Mouse (Mus musculus): ENCODE measurements at regions not wholly inside any gene's neighbourhood (a gene's known extent, or its start where the extent isn't known, plus 50 kb on each side); places are given as distances from the start of the nearest gene placed in this dataset.

DNA sequence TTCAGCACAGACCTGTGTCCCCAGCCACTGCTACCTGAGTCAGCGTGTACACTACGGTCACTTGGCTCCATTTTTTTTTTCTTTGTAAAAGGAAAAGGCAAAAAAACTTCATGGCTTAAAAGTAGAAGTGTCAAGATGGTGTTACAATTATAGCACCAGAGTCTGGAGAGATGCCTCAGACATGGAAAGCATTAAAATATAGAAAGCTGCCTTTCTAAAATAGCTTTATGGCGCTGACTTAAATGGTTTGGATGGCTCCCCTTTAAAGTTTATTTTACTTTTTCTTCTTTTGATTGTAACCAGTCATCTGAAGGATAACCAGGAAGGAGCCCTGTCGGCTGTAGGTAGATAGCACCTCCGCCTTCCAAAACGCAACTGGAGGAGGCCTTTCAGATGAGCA, 79.0 kb upstream of the Jade1 start:
- DNase-seq (ENCODE audit: low read depth, low spot score) = no peak

DNA sequence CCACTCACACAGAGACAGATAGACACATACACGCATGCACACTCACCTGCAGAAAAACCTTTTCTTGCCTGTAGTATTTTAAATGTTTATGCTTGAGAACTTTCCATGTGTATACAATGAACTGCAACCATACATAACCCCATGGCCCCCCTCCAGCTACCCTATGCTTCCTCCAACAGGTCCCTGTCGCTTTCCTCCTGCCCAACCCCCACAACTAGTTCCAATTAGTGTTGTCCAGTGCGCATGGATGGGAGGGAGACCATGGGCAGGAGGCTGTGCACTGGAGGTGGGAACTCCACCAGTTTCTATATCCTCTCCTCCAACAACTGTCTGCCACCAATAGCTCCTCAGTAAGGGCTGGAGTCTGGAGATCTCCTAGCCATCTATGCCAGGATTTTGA, 82.9 kb upstream of the Jade1 start:
- no peak for DNase-seq (ENCODE audit: low read depth, low spot score)

DNA sequence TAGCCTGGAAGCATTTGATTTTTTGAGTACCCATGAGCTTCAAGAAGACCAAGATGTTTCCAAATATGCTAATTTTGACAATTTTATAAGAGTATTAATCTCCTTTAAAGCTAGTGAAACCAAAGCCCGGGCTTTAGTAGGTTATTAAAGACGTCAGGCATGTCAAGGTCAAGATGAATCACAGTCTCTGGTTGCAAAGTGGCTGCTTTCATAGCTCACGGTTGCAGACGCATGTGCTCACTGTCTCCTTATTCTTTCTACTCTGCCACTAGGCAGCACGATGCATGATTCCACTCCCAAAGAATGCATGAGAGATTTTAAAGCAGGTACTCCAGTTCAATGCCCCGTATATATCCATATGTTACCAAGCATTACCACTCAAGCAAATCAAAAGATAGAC, 86.4 kb upstream of the Jade1 start:
- DNase-seq (ENCODE audit: low read depth, low spot score) = no peak

DNA sequence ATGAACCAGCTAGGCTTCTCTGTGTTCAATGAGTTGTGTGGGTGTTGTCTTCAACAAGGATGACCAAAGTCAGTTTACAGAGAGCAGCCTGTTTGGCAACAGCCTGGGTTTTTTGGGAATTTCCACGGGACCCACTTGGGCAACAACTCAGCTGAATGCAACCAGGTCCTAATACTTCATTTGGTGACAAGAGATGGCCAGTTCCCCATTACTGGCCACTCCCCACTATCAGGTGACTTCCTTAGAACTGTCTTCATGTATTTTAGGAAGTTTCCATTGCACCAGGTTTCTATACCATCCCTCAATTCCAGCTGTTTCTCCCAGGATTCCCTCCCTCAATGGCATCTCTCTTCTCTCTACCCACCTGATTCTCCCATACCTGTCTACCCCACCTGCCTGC, 87.7 kb upstream of the Jade1 start:
- no peak for DNase-seq (ENCODE audit: low read depth, low spot score)

DNA sequence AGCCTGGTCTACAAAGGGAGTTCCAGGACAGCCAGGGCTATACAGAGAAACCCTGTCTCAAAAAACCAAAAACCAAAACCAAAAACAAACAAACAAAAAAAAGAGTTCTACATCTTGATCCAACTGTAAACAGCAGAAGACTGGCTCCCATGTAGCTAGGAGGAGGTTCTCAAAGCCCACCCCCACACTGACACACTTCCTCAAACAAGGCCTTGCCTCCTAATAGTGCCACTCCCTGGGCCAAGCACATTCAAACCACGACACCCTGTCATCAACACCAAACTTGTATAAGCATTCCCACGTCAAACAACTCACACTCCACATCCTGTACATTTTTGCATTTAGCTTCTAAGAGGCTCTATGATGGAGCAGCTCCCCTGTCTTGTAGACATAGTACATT, 89.6 kb upstream of the Jade1 start:
- DNase-seq (ENCODE audit: low read depth, low spot score) = no peak

DNA sequence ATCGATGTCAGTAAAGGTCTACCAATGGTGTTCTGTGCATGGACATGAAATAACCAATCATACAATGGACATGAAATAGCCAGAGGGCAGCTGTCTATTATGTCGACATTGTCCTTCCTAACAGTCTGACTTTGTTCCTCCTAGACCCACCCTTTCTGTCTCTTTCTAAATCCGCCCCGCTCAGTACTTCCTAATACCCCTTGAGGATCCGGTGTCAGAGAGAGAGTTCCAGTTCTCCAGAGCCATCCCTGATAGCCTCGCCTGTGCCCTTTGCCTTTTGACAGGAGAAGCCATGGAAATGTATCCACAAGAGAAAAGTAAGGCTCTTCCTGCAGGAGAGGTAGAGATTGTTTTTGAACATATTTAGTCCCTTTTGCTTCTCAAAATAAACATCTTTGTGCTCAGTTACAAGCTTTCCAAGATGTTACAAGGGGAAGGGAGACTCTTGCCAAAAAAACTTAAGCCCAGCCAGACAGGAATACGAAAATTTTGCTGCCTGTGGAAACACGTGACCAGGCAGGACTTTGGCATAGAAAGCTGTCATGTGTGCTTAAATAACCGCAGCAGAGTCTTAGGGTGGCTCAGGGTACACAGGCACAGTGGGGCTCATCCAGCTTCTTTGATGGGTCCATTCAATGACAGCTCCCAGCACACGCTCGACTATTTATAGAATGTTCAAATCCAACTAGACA, 92.4 kb upstream of the Jade1 start:
- no peak for DNase-seq (ENCODE audit: low read depth, low spot score)

DNA sequence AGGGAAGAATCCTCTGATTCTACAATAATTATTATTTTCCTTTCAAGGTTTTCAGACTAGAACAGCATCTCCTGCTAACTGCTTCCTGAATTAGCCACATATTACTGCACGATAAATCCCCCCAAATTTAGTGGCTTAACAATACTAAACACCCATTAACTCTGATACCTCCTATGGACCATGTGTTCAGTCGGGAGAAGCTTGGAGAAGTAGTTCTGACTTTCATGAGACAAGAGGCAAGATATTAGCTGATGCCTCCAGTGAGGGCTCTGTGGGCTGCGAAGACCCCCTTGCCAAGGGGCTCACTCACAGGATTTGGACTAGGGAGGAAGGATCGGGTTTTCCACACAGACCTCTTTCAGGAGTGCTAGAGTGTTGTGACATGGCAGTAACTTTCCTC, 95.4 kb upstream of the Jade1 start:
- DNase-seq (ENCODE audit: low read depth, low spot score) = no peak

DNA sequence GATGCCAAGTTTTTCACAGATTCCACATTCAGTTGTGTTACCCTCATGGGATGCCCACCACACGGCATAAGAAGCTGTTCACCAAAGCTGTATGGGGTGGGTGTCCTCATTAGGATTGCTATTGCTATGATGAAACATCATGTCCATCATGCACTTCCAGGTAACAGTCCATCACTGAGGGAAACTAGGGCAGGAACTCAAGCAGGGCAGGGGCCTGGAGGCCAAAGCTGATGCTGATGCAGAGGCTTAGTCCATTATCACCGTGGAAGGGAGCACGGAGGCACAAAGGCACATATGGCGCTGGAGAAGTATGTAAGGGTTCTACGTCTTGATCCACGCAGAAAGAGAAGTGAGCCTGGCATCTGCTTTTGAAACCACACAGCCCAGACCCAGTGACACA, 97.4 kb upstream of the Jade1 start:
- no peak for DNase-seq (ENCODE audit: low read depth, low spot score)

DNA sequence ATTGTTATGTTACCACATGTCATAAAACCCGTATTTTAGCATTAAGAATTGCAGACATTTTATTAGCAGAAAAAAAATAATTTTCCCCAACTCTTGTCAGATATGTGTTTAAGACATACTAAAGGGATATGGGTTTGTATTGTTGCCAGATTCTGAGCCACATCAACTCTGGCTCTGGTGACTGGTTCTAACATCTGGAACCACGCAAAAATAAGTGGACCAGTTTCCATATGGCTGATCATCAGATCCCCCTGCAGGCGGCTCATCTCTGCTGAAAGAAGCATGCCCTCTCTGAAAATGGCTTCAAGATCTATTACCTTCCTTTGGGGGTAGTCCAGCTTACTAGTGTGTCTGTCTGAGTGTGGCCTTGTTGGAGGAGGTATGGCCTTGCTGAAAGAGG, 102.0 kb upstream of the Jade1 start:
- no peak for DNase-seq (ENCODE audit: low read depth, low spot score)

DNA sequence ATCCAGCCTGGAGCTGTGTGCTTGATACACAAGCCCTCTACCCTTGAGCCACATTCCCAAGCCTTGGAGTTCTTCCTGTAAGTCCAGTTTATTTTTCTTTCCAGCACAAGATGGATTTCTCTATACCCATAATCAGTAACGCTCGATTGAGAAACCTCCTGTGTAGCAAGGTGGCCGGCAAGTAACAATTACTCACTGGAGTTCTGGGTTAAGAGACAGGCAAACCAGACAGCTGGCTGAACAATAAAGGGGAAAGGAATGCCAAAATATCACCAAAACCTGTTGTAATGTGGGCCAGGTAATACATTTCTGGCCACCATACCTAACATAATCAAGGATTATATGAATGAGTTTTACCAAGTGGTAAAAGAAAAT, 102.8 kb upstream of the Jade1 start:
- no peak for DNase-seq (ENCODE audit: low read depth, low spot score)

DNA sequence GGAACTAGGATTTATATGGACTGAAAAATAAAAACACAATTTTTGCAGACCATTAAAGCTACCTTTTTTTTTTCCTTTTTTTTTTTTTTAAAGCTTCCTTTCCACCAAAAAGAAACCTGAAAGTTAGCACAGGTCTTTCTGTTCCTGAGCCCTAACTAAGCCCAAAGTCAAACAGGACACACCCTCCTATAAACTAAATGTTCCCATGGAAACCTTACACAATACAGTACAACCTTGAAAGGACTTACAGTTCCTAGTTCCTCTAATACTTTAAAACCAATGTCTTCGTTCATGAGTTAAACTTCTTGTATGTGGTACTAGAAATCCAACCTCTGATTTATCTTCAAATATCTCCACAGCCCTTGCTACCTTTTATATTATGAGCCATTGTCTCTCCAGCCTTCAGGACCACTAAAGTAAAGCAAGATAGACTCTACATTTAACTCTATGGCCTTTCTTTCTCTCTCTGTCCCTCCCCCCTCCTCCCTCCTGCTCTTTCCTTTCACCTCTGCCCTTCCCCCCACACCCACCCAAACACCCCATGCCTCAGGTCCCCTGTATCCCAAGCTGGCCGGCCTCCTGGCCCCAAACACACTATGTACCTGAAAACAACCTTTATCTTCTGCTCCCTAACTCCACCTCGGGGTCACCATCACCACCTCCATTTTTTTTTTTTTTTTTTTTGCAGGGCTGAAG, 103.4 kb upstream of the Jade1 start:
- DNase-seq (ENCODE audit: low read depth, low spot score) = no peak

DNA sequence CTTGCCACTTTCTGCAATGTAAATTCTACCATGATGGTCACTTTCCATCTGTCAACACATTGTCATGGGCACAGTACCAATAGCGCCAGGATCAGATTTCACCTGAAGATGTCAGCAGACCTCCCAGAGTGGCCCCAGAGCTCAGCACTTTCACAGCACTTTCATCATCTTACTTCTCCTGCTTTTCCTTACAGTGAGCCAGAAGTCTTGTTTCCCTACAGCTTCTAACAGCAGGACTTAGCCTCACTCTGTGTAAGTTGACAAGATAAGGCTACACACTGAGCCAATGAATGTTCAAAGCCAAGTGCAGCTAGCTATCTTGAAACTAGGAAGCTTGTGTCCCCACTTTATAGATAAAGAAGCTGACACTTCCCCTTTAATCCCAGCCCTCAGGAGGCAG, 104.8 kb upstream of the Jade1 start:
- no peak for DNase-seq (ENCODE audit: low read depth, low spot score)

DNA sequence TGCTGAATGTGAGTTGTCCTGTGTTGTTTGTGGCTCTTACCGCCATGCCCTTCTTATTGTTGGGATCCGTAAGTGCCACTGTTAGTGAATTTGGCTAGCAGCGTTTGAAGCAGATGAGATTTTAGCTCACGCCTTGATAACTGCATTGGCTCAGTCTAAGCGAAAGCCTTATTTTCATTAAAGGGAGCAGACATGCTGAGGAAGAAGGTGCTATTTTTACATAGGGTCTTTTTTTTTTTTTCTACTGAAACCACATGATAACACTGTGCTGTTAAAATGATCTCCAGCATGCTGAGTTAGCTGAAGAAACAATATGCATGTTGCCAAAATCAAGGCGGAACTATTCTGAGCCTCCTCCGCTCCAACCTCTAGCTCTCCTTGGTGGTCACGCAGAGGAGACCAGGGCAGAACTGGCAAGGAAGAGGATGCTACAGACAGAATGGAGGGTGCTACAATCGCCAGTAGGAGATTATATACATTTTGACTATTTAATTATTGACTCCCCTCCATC, 111.2 kb upstream of the Jade1 start:
- no peak for DNase-seq (ENCODE audit: low read depth, low spot score)

DNA sequence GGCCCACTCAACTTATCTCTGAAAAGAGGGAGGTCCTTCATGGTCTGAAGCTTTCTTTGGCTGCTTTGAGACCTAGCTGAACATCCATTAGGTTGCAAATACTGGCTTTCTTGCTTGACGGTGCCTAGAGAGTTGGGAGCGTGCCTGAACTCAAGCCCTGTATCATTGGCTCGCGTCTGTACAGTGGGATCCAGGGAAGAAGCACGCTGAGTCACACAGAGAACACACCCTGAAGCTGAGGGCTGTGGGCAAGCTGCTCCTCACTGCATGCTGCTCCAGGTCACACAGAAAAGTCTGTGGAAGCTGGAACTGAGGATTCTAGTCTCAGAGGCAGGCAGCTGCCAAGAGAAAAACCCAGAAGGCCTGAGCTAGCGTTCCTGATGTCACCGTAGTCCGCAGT, 119.3 kb upstream of the Jade1 start:
- no peak for DNase-seq (ENCODE audit: low read depth, low spot score)

DNA sequence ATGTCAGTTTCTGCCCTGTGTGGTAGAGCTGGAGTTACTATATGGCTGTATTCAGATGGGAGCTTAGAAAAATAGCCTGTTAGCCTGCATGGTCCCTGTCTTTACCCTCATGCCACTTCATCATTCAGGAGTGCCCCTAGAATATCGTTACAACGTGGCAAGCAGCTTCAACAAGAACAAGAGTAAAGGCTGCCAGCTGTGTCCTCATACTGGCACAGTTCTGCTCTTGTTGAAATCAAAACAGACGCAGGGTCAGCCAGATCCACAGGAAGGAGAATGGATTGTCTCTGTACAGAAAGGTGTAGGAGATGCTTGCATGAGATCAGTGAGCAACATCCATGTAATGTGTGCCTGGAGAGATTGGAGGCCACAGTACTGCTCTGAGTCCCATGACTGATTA, 122.4 kb upstream of the Jade1 start:
- DNase-seq (ENCODE audit: low read depth, low spot score) = no peak

DNA sequence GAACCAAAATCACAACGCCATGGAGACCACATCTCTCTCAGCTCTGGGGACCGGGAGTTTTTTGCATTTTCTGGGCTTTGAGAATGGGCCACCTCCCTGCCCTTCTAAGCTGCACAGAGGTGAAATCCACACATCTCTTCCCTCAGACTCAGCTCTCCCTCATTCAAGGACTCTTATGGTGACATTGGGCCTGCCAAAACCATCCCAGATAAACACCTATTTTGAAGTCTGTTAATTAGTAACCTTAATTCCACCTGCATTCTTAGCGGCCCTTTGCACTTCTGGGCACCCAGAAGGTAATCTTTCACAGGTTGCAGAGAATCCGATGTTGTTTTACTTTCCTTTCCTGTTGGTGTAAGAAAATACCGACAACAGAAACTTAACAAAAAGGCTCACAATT, 123.2 kb upstream of the Jade1 start:
- no peak for DNase-seq (ENCODE audit: low read depth, low spot score)

DNA sequence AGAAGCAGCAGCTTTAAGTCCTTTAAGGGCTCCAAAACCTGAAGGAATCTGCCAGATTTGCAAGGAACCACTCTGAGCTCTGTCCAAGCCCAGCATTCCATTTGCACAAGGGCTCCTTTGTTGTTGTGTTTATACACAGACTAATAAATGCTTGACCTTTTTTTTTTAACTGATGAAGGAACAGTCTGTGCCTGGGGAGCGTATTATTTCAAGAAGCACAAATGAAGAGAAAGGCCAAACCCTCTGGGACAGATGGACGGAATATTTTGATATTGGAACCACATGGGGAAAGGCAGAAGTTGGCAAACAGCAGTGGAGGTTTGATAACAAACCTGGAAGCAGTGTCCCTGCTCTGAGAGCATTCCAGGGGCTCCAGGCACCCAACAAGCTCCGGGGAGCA, 125.3 kb upstream of the Jade1 start:
- no peak for DNase-seq (ENCODE audit: low read depth, low spot score)

DNA sequence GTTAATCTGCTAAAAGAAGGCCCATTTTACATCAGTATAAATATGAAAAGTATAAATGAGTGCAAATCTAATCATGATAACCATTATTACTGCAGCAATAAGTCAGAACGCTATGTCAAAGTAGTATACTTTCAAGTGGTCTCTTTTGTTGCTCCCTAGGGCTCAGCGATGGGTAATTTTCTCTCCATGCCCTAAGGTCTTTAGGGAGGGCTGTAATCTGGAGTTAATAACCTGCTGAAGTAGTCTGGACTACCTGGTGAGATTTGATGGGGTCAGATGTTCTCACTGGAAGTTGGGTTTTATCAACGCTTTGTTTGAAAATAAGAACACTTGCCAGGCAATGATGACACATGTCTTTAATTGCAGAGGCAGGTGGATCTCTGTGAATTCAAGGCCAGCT, 128.6 kb upstream of the Jade1 start:
- no peak for DNase-seq (ENCODE audit: low read depth, low spot score)

DNA sequence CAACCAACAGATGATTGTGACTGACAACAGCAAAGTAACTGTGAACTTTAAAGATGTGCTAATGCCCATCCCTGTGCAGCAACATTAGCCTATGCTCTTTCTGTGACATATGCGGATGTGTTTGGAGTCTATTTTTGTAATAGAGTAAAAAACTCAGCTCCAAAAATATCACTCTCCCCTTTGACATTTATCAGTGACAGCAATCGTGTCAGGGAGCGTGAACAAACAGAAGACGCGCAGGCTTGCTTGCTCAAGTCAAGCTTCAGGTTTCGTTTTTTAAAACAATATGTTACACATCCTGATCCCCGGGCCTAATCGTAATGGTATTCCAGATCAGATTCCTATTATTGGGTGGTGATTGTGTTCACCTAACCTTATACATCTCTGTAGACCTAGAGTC, 129.7 kb upstream of the Jade1 start:
- no peak for DNase-seq (ENCODE audit: low read depth, low spot score)

DNA sequence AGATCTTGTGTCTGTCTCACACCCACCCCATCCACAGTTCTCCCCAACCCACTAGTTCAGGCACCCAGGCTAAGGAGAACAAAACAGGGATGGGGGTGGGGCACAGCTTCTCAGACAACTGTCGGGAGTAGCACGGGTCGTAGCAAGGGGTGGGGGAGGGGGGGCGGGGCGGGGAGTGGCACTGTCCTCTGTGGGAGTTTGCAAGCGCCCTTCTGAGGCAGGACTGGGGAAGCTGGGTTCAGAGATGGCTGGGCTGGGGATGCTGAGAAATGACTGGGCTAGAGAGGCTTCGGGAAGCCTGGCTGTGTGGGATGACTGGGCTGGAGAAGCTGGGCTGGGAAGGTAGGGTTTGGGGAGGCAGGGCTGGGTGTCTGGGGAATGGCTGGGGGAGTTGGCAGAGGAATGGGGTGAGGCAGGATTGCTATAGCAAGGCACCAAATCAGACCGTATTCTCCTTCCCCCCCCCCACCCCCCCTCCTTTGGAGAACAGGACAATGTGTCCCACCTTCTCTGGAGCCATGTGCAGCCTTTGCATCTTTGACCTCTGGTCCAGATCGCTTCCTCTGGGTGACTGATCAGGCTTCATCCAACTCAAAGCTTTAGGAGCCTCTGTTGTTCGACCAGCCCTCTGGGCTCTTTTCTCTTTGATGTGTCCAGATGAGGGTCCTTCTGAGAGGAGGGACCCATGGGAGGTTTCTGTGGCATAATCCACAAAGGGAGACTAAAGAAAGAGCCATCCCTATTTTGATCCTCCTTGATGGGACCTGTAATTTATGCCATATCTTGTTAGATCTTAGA, 131.2 kb upstream of the Jade1 start:
- DNase-seq (ENCODE audit: low read depth, low spot score) = no peak

DNA sequence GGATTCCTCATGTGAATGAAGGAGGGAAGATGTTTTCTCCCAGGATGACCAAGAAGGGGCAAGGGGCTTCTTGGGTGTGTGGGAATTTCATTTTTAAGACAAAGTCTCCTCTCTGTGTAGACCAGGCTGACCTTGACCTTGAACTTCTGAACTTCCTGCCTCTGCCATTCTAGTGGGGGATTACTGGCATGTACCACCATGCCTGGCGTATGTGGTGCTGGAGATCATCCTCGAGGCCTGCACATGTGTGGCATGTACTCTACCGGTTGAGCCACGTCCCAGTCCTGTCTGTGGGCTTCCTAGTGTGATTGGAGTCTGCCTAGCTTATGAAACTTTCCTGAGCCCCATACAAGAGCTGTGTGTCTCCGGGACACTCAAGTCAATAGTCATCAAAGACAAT, 131.9 kb upstream of the Jade1 start:
- no peak for DNase-seq (ENCODE audit: low read depth, low spot score)

DNA sequence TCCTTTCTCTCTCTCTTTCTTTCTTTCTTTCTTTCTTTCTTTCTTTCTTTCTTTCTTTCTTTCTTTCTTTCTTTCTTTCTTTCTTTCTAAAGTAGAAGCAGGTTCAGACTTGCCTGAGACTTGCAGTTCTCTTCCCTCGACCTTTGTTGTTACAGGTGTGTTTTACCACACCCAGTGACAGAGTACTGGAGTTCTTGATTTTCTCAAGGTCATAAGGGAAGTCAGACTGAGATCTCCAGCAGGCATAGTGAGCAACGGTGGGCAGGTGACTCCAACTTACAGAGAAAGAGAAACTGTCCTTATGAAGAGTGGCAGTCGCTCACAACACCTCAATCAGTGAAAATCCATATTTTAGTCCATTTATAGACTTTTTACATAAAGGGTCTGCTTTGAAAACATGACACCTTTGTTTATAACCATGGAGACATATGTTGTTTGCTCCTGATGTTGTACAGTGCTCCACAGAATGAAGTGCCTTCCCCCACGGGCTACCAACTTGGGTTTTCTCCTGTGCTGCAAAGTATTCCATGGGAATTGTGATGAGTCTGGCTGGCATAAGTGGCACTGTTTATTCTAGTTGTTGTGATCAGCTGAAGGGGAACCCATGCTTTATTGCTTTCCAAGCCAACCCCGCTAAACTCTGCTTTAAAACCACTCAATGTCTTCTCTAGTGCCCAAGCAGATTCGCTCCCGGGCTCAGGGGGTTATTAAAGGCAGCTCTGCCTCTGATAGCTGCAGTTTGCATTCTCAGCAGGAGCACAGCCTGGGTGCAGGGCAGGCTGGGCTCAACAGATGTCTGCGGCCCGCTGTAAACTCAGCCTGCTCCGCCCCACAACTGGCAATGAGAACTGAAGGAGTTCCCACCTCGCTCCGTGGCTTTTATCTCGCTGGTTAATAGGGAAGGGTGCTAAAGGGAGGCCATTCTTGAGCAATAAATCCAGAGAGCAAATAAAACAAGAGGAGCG, 132.6 kb upstream of the Jade1 start:
- no peak for DNase-seq (ENCODE audit: low read depth, low spot score)

All from c-Kit-negative CD71-positive TER-119-positive erythroid progenitor cells, embryonic 14.5 days (primary cell).